Mouse (Mus musculus): ENCODE measurements around the gene Lgalsl.

Gene Lgalsl

DNA sequence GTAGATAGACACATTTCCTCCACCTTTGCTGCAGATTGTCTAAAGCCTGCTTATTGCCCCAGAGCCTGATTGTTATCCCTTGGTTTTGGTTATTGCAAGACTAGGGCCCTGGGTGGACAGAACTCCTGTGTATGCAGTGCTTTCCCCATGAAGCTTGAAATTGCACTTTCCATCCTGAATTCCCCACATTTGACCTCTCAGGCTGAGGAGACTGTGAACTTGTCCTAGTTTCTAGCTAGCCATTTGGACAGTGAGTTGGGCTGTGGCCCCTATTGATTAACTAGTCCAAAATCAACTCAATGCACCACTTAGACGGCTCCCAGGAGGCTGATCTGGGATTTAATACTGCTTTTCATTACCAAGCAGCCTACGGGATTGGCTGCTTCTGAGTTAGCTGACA is 6.9 kb downstream of the Lgalsl start:
- DNase-seq (ENCODE audit: low spot score), result no peak

DNA sequence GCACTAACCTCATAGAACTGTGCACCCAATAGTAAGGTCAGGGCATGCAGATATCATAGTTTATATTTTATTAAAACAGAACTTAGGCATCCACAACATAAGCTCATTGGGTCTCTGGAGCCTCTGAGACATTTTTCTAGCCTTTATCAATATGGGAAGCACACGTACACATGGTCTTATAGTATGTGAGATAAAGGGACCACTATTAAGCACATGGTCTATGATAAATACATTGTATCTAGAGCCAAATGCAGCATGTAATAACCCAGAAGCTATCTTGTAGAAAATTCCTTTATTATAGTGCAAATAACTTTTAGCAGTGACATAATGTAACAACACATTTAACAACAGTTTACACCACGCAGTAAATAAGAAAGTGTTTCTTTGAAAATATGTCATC is 7.6 kb downstream of the Lgalsl start:
- no peak for DNase-seq (ENCODE audit: low spot score)

GRCm38 (mm10) chr11:20821351-20821750 is 9.5 kb downstream of the Lgalsl start:
- DNase-seq (ENCODE audit: low spot score), result no peak

DNA sequence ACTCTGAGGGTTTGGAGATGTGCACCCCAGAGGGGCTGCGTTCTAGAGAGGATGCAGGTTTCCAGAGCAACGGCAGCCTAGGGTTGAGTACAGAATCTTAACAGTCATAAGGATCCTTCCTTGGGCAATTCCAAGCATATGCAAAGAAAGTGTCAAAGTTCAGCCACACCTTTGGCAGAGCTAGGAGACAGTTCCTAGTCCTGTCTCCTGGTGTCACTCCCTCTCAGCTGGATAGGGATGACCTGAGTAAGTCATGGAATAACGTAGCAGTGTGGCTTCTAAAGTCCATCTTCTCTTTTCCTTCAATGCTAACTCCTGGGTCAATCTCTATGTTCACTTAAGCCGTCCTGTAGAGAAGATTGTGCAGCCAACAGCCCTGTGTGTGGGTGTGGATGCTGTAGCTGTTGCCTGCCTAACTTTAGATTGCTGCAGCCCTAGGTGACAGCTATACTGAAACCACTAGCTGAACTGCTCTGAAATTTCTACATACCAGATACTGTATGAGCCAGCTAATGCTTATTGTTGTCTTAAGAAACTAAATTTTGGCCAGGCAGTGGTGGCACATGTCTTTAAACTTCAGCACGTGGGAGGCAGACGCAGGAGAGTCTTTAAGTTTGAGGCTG is 16.8 kb downstream of the Lgalsl start:
- DNase-seq (ENCODE audit: low spot score), result no peak

DNA sequence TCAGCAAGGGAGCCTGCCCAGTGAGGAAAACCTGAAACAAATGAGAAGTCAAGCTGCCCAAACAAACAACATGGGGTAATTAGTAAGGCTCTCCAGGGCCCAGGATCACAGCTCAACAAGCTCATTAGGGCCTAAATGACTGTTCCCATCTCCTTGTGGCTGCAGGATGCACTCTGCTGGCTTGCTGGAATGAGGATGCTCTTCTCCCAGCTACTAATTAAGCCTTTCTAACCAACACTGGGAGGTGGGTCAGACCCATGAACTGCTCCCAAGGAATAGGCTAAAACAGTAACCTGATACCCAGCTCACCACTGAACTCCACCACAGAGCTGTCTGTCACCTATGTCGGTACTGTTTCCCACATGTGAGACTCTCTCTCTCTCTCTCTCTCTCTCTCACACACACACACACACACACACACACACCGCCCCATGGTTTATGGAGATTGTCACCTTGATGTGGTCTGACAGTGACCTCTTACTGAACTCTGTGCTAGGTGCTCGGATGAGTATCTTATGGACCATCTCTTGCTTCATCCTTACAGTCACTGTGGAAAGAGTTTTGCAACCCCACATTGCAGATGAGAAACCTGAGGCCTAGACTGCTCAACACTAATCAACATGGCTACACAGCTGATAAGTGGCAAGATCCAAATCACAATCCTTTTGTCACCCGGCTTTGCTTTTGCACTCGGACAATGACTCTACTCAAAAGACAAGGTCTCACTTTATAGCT is 18.5 kb downstream of the Lgalsl start:
- DNase-seq (ENCODE audit: low spot score), result no peak

DNA sequence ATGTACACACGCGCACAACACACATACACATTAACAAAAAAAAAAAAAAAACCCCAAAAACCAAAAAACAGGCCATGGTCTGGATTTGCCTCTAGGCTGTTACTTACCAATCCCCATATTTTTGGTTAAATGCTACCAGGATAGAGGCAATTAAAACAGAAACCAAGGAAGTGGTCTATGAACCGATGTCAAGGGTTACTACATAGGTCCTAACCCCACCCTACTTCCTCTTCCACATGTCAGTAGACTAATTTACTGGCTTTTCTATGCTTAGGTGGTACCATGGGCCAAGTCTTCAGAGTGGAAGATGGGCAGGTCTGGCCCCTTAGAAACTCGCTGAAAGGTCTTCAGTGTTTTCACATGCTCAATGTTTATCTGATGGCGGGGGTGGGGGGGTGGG is 24.2 kb downstream of the Lgalsl start:
- DNase-seq (ENCODE audit: low spot score), result no peak

DNA sequence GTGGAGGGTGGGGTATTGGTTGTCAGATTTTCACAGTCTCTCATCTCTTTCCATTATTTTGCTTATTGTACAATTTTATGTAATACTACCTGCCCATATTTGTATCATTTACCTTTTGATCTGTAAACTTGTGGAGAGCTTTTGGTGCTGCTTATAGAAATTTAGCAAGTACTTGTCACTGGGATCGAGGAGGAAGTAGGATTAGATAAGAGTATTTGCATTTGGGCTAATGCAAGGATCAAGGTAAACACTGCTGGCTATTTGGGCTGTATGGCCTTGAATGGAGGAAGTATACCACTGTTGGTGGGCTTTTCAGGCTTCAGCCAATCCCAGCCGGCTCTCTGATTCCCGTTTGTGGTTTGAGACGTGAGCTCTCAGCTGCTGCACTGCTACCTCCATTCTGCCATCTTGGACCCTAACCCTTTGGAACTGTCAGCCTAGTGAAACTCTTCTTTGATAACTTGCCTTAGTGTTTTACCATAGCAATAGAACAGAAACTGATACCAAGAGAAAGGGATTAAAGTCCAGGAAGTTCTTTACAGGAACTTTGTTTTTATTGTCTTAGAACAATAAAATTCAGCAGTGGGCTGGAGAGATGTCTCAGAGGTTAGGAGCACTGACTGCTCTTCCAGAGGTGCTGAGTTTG is 25.1 kb downstream of the Lgalsl start:
- no peak for DNase-seq (ENCODE audit: low spot score)

GRCm38 (mm10) chr11:20804416-20804815 is 26.4 kb downstream of the Lgalsl start:
- DNase-seq (ENCODE audit: low spot score), result no peak

DNA sequence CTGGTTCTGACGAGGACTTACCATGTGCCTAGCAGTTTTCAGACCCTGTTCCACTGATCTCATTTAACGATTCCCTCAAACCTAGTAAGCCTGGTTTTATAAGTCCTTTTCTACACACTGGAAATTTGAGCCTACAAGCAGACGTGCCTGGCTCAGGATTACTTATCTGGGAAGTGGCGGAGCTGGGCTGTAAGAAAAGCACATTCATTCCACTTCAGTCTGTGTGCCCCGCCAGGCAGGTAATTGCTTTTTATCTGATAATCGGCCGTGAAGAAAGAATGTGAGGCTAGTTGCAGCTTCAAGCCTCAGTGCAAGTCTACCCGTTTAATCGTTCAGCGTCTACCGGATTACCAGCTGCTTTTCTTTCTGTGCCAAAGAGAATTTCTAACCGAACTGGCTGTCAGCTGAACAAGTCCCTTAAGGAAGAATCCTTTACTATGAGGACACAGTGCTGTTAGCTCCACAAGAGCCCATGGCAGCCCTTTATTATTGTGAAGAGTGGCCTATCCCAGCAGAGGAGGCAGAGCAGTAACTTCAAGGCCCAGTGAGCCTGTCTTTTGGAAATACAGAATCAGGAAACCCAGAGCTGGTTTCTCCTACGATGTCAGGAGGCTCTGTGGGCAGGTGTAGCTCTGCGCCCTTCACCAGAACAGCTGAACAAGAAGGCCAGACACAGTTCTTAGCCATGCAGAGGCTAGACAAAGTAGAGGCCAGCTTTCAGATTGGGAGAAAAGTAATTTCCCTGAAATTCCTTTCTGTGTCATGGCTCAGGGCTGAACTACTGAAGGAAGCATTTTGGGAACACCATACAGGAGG is 30.4 kb downstream of the Lgalsl start:
- DNase-seq (ENCODE audit: low spot score), result no peak

GRCm38 (mm10) chr11:20797841-20798240 is 33.0 kb downstream of the Lgalsl start:
- DNase-seq (ENCODE audit: low spot score), result no peak

GRCm38 (mm10) chr11:20795466-20795865 is 35.4 kb downstream of the Lgalsl start:
- DNase-seq (ENCODE audit: low spot score), result no peak

- DNase-seq (ENCODE audit: low spot score), result no peak
These were observed 36.0 kb downstream of the Lgalsl start for GRCm38 (mm10) chr11:20794913-20795254.

GRCm38 (mm10) chr11:20794196-20794912 is 36.5 kb downstream of the Lgalsl start:
- peak; percentile 53 for DNase-seq (ENCODE audit: low spot score)

GRCm38 (mm10) chr11:20793676-20794075 is 37.2 kb downstream of the Lgalsl start:
- DNase-seq (ENCODE audit: low spot score), result no peak

- DNase-seq (ENCODE audit: low spot score), result no peak
These were observed 38.2 kb downstream of the Lgalsl start for GRCm38 (mm10) chr11:20792667-20793066.

- no peak for DNase-seq (ENCODE audit: low spot score)
These were observed 39.5 kb downstream of the Lgalsl start for GRCm38 (mm10) chr11:20791334-20791733.

GRCm38 (mm10) chr11:20789015-20789414 is 41.8 kb downstream of the Lgalsl start:
- no peak for DNase-seq (ENCODE audit: low spot score)

DNA sequence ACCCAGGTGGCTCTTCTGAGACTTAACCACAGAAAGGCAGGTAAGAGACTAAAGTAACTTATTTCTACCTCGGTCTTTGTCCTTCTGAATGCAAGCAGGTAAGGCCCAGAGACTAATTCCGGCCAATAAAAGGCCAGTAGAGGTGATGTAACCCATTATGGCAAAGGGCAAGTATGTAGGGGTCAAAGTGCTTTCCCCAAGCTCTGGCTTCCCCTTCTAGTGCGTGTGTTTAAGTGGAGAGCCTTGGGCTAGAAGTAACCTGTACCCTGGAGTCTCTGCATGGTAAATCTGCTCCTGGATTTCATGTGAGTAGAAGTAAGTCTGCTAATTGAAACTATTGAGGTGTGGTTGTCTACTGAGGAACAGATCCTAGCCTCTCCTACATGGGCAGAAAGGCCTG is 42.8 kb downstream of the Lgalsl start:
- DNase-seq (ENCODE audit: low spot score), result no peak

DNA sequence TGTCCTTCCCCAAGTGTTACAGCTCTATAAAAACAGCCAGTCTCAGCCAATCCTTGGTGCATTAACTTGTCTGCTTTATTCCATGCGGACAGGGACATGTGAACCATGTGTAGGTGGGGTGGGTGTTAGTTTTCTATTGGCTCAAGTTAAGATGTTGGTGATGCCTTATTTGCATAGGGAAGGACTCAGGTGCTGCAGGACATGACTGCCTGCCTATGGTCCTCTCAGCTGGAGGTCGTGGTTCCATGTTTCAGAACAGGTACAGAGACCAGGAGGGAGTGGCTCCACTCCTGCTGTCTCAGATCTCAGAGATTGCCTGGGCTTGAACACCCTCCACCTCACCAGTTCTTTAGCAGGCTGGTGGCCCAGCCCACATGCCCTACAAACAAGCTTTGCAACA is 44.7 kb downstream of the Lgalsl start:
- DNase-seq (ENCODE audit: low spot score), result no peak

- no peak for DNase-seq (ENCODE audit: low spot score)
These were observed 45.7 kb downstream of the Lgalsl start for GRCm38 (mm10) chr11:20785186-20785585.

DNA sequence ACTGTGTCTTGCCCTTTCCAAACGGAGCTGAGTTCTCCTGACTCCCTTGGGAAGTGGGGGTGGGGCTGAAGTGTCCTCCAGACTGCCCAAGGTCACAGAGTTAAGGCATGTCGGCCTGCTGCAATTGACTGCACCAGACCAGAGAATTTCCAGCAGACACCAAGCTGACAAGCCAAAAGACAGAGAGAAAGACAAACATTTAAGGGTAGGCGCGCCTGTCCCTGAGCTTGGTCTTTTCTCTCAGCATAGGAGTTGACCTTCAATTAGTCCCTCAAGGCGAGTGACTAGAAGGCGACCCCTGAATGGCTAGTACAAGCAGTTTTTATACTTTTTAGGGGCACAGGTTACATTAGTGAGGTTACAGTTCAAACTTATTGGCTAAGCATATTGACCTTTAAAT is 46.1 kb downstream of the Lgalsl start:
- DNase-seq (ENCODE audit: low spot score), result no peak

DNA sequence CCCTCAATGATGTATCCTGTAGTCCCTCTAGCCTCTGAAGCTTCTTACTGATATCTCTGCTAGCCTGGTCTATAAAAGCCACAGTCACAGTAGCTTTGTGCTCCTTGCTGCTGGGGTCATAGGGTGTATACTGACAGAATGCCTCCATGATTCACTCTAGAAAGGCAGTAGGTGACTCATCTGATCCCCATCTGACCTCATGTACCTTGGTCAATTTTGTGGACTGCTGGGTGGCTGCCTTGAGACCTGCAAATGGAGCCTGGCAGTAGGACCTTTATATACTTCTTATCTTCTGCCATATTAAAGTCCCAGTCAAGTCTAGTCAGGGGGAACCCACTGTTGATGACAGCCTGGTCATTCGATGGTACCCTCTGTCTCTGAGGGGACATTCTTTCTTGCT is 47.4 kb downstream of the Lgalsl start:
- DNase-seq (ENCODE audit: low spot score), result no peak

Data from spleen, adult 12 weeks (tissue).